Mouse (Mus musculus): ENCODE measurements around the gene Glud1. TPM values are rescaled to one million over a fixed set of nuclear protein-coding genes. Genes with fewer than 3 reads are reported as not detected.

Gene Glud1
- total and polyA plus RNA-seq, 3 experiments = 87.3 to 143 (median 116) TPM

- Histone ChIP-seq H3K9ac (ENCODE audit: insufficient read depth, low read depth) (no peak overlapping the region), H3K27me3 (replicated peaks) (no peaks in the 10 kb centered on the region), H3K4me2 (ENCODE audit: insufficient read depth, low read depth, poor library complexity, severe bottlenecking) (no peak overlapping the region), H3K4me1 (ENCODE audit: control insufficient read depth in 1 of 2, insufficient read depth in 2 of 2) (peaks cover 0 to 14% of the 10 kb centered on the region in 2 experiments; a peak in 1 of 4 replicates), H3K27ac (ENCODE audit: insufficient read depth, low read depth) (no peak overlapping the region), H3K4me3 (replicated peaks in 1 of 3; ENCODE audit: low read depth in 2 of 3, low read length in 2 of 3, poor library complexity in 1 of 3) (no peak overlapping the region), H3K79me2 (replicated peaks; ENCODE audit: control insufficient read depth, extremely low read depth, insufficient read depth, poor library complexity, severe bottlenecking) (no peaks in the 10 kb centered on the region), H3K9me3 (replicated peaks; ENCODE audit: low read length) (no peaks in the 10 kb centered on the region), H3K36me3 (replicated peaks in 1 of 2; ENCODE audit: control insufficient read depth in 1 of 2, insufficient read depth in 1 of 2, low read length in 1 of 2) (peaks cover 34 to 66% of the 10 kb centered on the region in 2 experiments)
- in situ Hi-C loops (cut with MboI; ENCODE audit: low pct_ligation_motif_present, low pct_unique_long_range_greater_than_20kb, low sequenced_read_pairs) = no loop called here
- TF ChIP-seq CHD2 (IDR thresholded peaks at IDR 0.05; ENCODE audit: low read length) (no peak), IRF4 (IDR thresholded peaks at IDR 0.05; ENCODE audit: low read depth, low read length) (peak; percentile 79), MAX (IDR thresholded peaks at IDR 0.05; ENCODE audit: low read length) (no peak), BHLHE40 (IDR thresholded peaks at IDR 0.05; ENCODE audit: low read depth, low read length) (peak; percentile 47), JUND (conservative IDR thresholded peaks at IDR 0.05; ENCODE audit: low read depth, low read length) (peak; percentile 45; the same call in 1 of the 2 replicates), JUN (IDR thresholded peaks at IDR 0.05; ENCODE audit: insufficient read depth, low read depth, low read length) (peak; percentile 69), CTCF (conservative IDR thresholded peaks at IDR 0.05 in 1 of 2, IDR thresholded peaks at IDR 0.05 in 1 of 2; ENCODE audit: low read depth in 2 of 2, low read length in 2 of 2) (no peak), MXI1 (IDR thresholded peaks at IDR 0.05; ENCODE audit: low read depth, low read length) (no peak), RCOR1 (conservative IDR thresholded peaks at IDR 0.05; ENCODE audit: low read depth, low read length) (no peak), NELFE (IDR thresholded peaks at IDR 0.05; ENCODE audit: low read depth, low read length) (no peak), EP300 (IDR thresholded peaks at IDR 0.05; ENCODE audit: low read length) (peak; percentile 73), ETS1 (conservative IDR thresholded peaks at IDR 0.05; ENCODE audit: low read depth, low read length) (peak; percentile 21; the same call in 1 of the 2 replicates), E2F4 (IDR thresholded peaks at IDR 0.05; ENCODE audit: insufficient replicate concordance, low read depth, low read length) (no peak)
- DNase-seq (ENCODE audit: extremely low read depth) = peak; percentile 52
- dilution Hi-C loops (cut with MboI; ENCODE audit: extremely low pct_ligation_motif_present, extremely low pct_unique_long_range_greater_than_20kb, low sequenced_read_pairs) = no loop called here
Measured at GRCm38 (mm10) chr14:34343078-34343477, 32.6 kb downstream of the Glud1 start.

DNA sequence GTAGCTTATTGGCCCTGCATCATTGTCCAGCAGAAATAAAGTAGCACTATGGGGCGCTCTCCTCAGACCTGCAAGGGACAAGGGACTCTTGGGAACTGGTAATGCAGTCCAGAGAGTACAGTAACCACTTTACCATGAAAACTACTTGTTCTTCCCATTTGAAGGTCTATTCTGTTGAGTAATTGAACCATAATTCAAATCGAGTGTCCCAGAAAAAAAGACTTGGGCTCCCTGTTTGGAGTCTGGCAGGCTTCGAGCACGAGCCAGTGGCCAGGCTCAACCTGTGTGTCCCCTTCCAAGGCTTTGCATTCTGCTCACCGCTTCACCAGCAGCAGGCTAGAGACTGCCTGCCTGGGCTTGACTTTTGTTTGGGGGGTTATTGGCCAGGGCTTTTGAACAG is 33.8 kb downstream of the Glud1 start:
- H3K9me3 ChIP-seq (replicated peaks; ENCODE audit: low read length) = no peaks in the 10 kb centered on the region
- H3K4me2 ChIP-seq (ENCODE audit: insufficient read depth, low read depth, poor library complexity, severe bottlenecking) = no peak overlapping the region
- peaks cover 0 to 14% of the 10 kb centered on the region in 2 experiments; a peak in 1 of 4 replicates for H3K4me1 ChIP-seq (ENCODE audit: control insufficient read depth in 1 of 2, insufficient read depth in 2 of 2)
- DNase-seq (ENCODE audit: extremely low read depth) = no peak
- no peaks in the 10 kb centered on the region for H3K27me3 ChIP-seq (replicated peaks)
- H3K36me3 ChIP-seq (replicated peaks in 1 of 2; ENCODE audit: control insufficient read depth in 1 of 2, insufficient read depth in 1 of 2, low read length in 1 of 2) = peaks cover 27 to 55% of the 10 kb centered on the region in 2 experiments
- H3K9ac ChIP-seq (ENCODE audit: insufficient read depth, low read depth) = no peak overlapping the region
- no peaks in the 10 kb centered on the region for H3K79me2 ChIP-seq (replicated peaks; ENCODE audit: control insufficient read depth, extremely low read depth, insufficient read depth, poor library complexity, severe bottlenecking)
- H3K4me3 ChIP-seq (replicated peaks in 1 of 3; ENCODE audit: low read depth in 2 of 3, low read length in 2 of 3, poor library complexity in 1 of 3) = no peak overlapping the region
- in situ Hi-C loops (cut with MboI; ENCODE audit: low pct_ligation_motif_present, low pct_unique_long_range_greater_than_20kb, low sequenced_read_pairs) = no loop called here
- TF ChIP-seq POLR2A (IDR thresholded peaks at IDR 0.05; ENCODE audit: low read depth, low read length) (no peak), UBTF (IDR thresholded peaks at IDR 0.05; ENCODE audit: low read depth, low read length) (no peak), E2F4 (IDR thresholded peaks at IDR 0.05; ENCODE audit: insufficient replicate concordance, low read depth, low read length) (no peak), USF2 (conservative IDR thresholded peaks at IDR 0.05; ENCODE audit: low read depth, low read length) (no peak), MYC (IDR thresholded peaks at IDR 0.05; ENCODE audit: low read depth, low read length) (no peak), RAD21 (IDR thresholded peaks at IDR 0.05; ENCODE audit: low read depth, low read length) (no peak), CTCF (conservative IDR thresholded peaks at IDR 0.05 in 1 of 2, IDR thresholded peaks at IDR 0.05 in 1 of 2; ENCODE audit: low read depth in 2 of 2, low read length in 2 of 2) (no peak), ZMIZ1 (IDR thresholded peaks at IDR 0.05; ENCODE audit: low read depth, low read length) (no peak), MAX (IDR thresholded peaks at IDR 0.05; ENCODE audit: low read length) (no peak), SIN3A (IDR thresholded peaks at IDR 0.05; ENCODE audit: low read length) (no peak), ETS1 (conservative IDR thresholded peaks at IDR 0.05; ENCODE audit: low read depth, low read length) (no peak), ZKSCAN1 (IDR thresholded peaks at IDR 0.05; ENCODE audit: borderline replicate concordance, low read depth, low read length) (no peak)
- dilution Hi-C loops (cut with MboI; ENCODE audit: extremely low pct_ligation_motif_present, extremely low pct_unique_long_range_greater_than_20kb, low sequenced_read_pairs) = no loop called here
- no peak overlapping the region for H3K27ac ChIP-seq (ENCODE audit: insufficient read depth, low read depth)
